Mouse (Mus musculus) cerebellum, adult 2 months (tissue): ENCODE results near the gene Cited4. TPM values are rescaled to one million over a fixed set of nuclear protein-coding genes. Genes with fewer than 3 reads are reported as not detected.

Experiments
- DNase-seq, 2 experiments: peaks; one replicate each; pipeline ENCODE4 v3.0.0; 2021
- H3K27ac ChIP-seq: fragments of 200-500 bp; 2 replicates; pipeline ENCODE4 v1.5.1; 2012; ENCODE audit warnings: low read length, control low read depth, inconsistent platforms; ENCODE audit not compliant: insufficient read depth
- H3K27me3 ChIP-seq: fragments of 200-500 bp; 2 replicates; pipeline ENCODE4 v1.6.1; 2012; ENCODE audit warnings: inconsistent platforms, mild to moderate bottlenecking, low read length, moderate library complexity; ENCODE audit not compliant: control insufficient read depth, insufficient read depth
- H3K4me1 ChIP-seq: fragments of 200-500 bp; 2 replicates; pipeline ENCODE4 v1.6.1; 2011; ENCODE audit warnings: low read length; ENCODE audit not compliant: control insufficient read depth, insufficient read depth
- H3K4me3 ChIP-seq: fragments of 200-500 bp; replicated peaks from 2 replicates; pipeline ENCODE3; 2011; ENCODE audit warnings: mild to moderate bottlenecking, low read depth, low read length, control low read depth; ENCODE audit not compliant: insufficient read depth
- CTCF ChIP-seq: fragments of 200-500 bp; IDR thresholded peaks from 2 replicates; pipeline ENCODE4 v1.5.1; 2011; ENCODE audit warnings: low read depth, mild to moderate bottlenecking, control low read depth, low read length, moderate library complexity, borderline replicate concordance; ENCODE audit not compliant: insufficient read depth
- POLR2A ChIP-seq: fragments of 200-500 bp; IDR thresholded peaks from 2 replicates; pipeline ENCODE4 v1.6.1; 2011; ENCODE audit warnings: low read length, control low read depth, borderline replicate concordance; ENCODE audit not compliant: insufficient read depth
- WGBS: fragments of 180-500 bp; shearing (Covaris S2); methylation state at CpG from one replicate; pipeline ENCODE4 v1.1.7; 2018; 5-methylcytosine and 5-hydroxymethylcytosine counted together
- polyA plus RNA-seq: library from polyadenylated mRNA; depleted of rRNA; stranded (reverse); fragments of >200 nt; gene quantifications from 2 replicates; pipeline ENCODE4 v1.2.3, GENCODE M21; 2012

Gene Cited4
- polyA plus RNA-seq, 1 experiment: 9.3 TPM

DNA sequence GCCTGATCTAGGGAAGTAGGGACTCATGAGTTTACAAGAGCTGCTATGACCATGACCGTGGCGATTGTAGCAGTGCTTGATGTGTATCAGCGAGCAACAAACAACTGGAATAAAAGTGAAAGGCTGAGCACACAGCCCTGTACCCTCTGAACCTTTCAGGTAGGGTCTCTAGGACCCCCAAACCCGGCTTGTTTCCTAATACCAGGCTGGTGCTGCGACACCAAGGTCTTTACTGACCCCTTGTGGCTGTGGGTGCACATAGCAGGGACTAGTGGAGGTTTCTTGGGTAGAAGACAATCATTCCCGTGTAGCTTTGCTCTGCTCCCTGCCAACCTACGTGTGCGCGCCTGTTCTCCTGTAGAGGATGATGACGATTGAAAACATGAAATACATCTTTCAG lies 15.8 kb downstream of the Cited4 start:
- Histone ChIP-seq H3K27me3 (no peaks in the 10 kb centered on the region), H3K4me3 (no peak overlapping the region), H3K27ac (no peak overlapping the region), H3K4me1 (no peaks in the 10 kb centered on the region)
- DNase-seq: peak; percentile 69 to 82
- TF ChIP-seq POLR2A (no peak), CTCF (peak; percentile 96)
- 40% methylated on average over 10 of the region's 10 CpGs for WGBS

DNA sequence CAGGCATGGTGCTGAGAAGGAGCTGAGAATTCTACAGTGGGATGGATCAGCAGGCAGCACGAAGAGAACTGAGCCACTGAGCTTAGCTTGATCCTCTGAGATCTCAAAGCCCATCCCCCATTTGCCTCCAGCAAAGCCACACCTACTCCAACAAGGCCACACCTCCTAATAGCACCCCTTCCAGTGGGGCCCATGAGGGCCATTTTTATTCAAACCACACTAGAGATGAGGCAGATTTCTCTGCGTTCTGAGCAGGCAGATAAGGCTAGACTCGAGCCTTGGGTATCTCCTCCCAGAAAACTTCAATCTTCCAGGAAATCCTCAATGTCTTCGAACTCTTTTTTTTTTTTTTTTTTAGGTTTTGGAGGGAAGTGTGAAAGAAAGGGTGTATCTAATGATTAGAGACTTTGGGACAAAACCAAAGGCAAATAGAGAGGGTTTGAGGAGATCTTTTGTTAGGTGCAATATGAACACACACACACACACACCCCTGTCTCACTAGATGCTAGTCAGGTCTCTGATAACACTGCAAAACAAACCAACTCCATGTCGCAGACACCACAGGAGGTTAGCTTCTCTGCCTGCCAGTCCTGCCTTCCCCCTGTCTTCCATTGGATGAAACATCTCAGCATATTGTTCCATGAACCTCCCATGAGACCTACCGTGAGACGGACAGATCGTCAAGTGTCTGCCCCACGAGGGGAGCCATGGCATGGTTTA lies 17.1 kb downstream of the Cited4 start:
- no peak overlapping the region for H3K27ac ChIP-seq
- H3K4me3 ChIP-seq: no peak overlapping the region
- TF ChIP-seq CTCF (no peak), POLR2A (no peak)
- WGBS: 69% methylated on average over 9 of the region's 9 CpGs
- H3K27me3 ChIP-seq: no peaks in the 10 kb centered on the region
- no peak for DNase-seq
- no peaks in the 10 kb centered on the region for H3K4me1 ChIP-seq

DNA sequence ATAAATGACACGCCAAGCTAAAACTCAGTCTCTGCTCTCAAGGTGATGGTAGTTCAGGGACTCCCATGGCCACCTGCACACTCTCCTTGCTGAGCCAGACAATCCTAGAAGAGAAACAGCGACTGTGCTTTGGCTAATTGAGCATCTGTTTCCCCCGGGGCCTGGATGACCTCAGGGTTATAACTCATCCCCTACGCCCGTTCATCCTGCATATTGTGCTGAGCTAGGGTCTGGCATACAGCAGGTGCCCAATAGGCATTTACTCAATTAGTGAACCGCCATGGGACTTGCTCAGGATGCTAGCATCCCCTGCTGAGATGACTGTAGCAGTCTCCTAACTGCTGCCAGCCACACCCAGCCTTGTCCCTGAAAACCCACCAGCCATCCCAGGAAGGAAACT lies 20.9 kb downstream of the Cited4 start:
- DNase-seq: no peak
- Histone ChIP-seq H3K27ac (no peak overlapping the region), H3K4me1 (no peaks in the 10 kb centered on the region), H3K27me3 (no peaks in the 10 kb centered on the region), H3K4me3 (no peak overlapping the region)
- WGBS: 52% methylated on average over 6 of the region's 6 CpGs
- TF ChIP-seq POLR2A (no peak), CTCF (no peak)

- 65% methylated on average over 6 of the region's 6 CpGs for WGBS
- TF ChIP-seq CTCF (no peak), POLR2A (no peak)
- H3K4me1 ChIP-seq: no peaks in the 10 kb centered on the region
- H3K27me3 ChIP-seq: no peaks in the 10 kb centered on the region
- DNase-seq: no peak
- no peak overlapping the region for H3K4me3 ChIP-seq
- no peak overlapping the region for H3K27ac ChIP-seq
Measured at GRCm38 (mm10) chr4:120689317-120689716, 22.9 kb downstream of the Cited4 start.

DNA sequence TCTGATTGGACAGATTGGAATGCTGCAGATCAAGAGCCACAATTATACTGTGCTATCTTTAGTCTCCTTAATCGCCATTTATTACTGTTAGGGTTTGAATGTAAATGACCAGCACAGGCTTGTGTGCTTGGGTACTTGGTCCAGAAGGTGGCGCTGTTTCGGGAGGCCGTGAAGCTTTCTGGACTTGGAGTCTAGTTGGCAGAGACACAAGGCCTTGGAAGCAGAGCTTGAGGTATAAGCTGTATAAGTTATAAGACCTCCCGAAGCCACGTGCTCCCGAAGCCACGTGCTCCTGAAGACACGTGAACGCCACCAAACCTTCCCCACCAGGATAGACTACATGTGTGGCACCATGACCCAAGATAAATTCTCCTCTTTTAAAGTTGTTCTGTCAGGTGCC lies 26.3 kb downstream of the Cited4 start:
- WGBS: 35% methylated on average over 10 of the region's 10 CpGs
- H3K4me3 ChIP-seq: no peak overlapping the region
- TF ChIP-seq POLR2A (no peak), CTCF (peak; percentile 68; the same call in 1 of the 2 replicates)
- H3K4me1 ChIP-seq: peaks cover 7% of the 10 kb centered on the region
- DNase-seq: peak; percentile 48 to 56
- no peak overlapping the region for H3K27ac ChIP-seq
- H3K27me3 ChIP-seq: no peaks in the 10 kb centered on the region

DNA sequence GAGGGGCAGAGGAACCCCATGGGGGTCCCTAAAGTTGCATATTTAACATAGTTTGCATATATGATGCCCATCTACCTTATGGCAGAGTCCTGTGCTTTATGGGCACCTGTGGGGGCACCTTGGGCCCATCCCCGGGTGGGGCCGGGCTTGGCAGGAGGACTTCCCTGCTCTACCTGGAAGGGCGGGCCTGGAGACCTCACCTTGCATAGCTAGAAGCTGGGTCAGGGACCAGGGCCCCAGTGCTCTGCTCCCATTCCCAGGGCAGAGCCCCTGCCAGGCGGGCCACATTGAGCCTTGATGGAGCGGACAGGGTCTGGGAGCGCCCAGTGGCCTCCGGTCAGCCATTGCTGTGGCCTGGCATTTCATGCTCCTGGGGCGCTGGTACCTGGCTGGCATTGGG lies 31.0 kb downstream of the Cited4 start:
- H3K4me3 ChIP-seq: no peak overlapping the region
- no peak for DNase-seq
- H3K27me3 ChIP-seq: no peaks in the 10 kb centered on the region
- WGBS: 96% methylated on average over 8 of the region's 8 CpGs
- peaks cover 14% of the 10 kb centered on the region for H3K4me1 ChIP-seq
- no peak overlapping the region for H3K27ac ChIP-seq
- TF ChIP-seq POLR2A (no peak), CTCF (no peak)

DNA sequence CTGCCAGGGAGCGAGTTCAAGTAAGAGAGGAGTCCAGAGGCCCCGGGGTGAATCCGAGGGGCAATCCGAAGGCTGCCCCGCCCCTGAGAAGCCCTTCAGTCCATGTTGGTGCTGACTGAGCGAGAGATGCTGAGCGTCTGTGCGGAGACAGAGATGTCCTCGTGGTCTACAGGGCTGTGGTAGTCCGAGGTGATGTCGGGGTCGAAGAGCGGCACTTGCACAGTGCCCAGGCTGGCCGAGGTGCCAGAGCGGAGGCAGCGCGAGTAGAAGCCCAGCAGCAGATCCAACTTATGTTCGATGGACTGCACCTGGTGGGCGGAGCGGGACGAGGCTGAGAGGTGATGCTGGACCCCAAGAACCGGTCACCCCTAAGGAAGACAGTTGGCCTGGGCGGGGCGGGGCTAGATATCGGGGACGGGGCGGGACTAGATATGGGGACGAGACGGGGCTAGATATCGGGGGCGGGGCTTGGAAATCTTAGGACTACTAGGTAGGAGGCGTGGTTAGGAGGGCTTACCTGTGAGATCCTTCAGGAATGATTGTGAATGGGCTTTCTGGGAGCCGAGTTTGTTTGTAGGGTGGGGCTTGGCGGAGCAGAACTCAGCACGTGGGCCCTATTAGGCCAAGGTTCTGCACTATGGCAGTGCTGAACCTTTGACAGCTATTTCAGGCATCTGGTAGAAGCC lies 31.6 kb downstream of the Cited4 start:
- WGBS: 51% methylated on average over 35 of the region's 35 CpGs
- TF ChIP-seq POLR2A (no peak), CTCF (no peak)

GRCm38 (mm10) chr4:120701180-120701579 lies 34.8 kb downstream of the Cited4 start:
- no peak overlapping the region; the same call in 1 of the 2 replicates for H3K27ac ChIP-seq
- DNase-seq: peak in 1 of 2 experiments; percentile 36
- TF ChIP-seq POLR2A: no peak
- TF ChIP-seq CTCF: no peak
- WGBS: 49% methylated on average over 3 of the region's 3 CpGs
- peaks cover 20% of the 10 kb centered on the region for H3K4me1 ChIP-seq
- no peaks in the 10 kb centered on the region for H3K27me3 ChIP-seq
- H3K4me3 ChIP-seq: no peak overlapping the region

More for the DNA sequence above, 31.6 kb downstream of the Cited4 start:
- H3K27ac ChIP-seq: no peak overlapping the region
- DNase-seq: no peak
- peaks cover 20% of the 10 kb centered on the region for H3K4me1 ChIP-seq
- H3K4me3 ChIP-seq: no peak overlapping the region
- H3K27me3 ChIP-seq: no peaks in the 10 kb centered on the region
